Mouse (Mus musculus) cerebellum, postnatal 10 days (tissue): ENCODE results near the gene Grid2.

ENCODE experiments used
- DNase-seq, 2 experiments: peaks; one replicate each; pipeline ENCODE4 v3.0.0; 2021; ENCODE audit warnings: mixed read lengths in 2 of 2

Grid2 gene

DNA sequence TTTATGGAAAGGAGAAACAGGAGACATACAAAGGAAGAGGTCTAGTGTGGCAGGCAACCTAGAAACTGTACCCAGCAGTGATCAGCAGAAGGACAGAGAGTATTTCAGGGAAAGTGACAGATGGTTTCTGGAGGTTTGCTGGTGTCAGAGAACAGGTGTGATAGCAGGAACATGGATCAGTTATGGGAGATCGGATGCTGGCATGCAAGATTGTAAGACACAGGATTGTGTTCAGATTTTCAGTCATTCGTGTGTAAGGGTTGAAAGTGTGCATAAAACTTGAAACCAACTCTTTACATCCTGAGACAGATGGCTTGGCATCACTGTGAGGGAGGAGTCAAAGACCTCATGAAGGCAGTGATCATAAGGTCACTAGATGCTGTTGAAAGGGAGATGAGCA, 817.7 kb downstream of the Grid2 start:
- peak; percentile 48 to 57 for DNase-seq

DNA sequence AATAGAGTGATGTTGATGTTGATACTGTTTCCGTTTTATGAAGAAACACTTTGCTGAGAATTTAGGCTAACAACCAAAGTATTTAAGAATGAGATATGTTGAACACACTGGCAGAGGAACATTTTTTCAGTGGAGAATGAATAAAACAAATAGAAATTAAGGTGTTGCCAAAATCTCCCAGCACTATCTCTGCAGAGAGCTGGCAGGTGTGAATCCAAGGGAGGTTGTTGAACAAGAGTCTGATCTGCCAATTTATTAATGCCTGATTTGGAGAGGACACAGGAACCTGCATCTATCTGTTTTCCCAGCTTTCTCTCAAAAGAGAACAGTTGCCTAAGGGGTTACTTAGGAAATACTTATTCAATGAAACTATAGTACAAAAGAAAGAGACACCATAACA, 822.2 kb downstream of the Grid2 start:
- DNase-seq: peak; percentile 44 to 48

DNA sequence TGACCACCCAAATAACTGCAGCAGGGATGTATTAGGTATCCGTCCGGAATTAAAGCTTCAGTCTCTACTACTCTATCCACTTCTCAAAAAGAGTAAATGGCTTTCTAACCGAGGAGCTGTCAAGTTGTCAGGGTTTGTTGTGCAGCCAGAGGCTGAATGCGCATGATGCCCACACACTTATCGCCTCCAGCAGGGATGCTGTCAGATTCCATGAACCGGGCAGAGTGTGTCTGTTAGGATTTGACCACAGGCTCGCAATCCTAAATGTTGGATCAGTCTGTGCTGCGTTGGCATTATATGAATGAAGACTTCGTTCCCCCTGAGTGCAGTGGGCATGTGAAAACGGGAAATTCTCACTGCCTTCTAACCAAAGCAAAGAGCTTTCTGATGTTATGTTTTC, 843.0 kb downstream of the Grid2 start:
- DNase-seq: peak; percentile 68 to 74

GRCm38 (mm10) chr6:64114594-64114993, 858.9 kb downstream of the Grid2 start:
- DNase-seq: peak in 1 of 2 experiments; percentile 30

DNA sequence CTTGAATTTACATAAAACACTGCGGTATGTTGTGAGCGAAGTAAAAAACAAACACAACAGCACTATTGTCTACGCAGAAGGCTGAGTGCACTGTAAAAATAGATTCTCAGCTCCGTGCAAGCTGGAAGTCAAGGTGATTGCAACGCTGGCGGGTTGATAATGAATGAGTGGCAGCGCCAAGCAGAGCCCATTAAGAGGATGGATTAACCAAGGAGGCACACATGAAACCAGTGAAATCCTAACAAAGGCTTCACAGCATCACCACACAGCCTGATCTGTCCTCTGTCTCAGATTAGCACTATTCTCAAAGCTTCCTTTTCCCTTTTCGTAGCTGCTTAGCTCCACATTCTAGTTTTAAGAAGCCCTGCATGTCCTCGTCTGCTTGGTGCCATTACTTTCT, 880.6 kb downstream of the Grid2 start:
- no peak for DNase-seq

DNA sequence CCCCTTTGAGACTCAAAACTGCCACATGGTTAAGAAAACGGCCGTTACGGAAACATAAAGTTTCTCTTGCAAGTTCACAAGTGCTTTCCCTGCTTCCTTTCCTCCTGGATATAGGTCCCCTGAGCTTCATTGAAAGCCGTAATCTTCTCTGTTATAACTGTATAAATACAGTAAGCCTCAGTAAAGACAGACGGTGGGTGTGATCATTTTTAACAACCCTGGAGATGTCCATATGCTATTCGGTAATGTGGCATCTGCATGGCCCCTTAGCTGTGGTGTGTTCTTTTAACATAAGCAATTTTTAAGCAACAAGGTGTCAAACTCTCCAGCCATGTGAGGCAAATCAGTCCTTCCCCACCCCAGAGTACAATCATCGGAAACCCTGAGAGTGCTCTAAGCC, 892.9 kb downstream of the Grid2 start:
- DNase-seq: no peak

DNA sequence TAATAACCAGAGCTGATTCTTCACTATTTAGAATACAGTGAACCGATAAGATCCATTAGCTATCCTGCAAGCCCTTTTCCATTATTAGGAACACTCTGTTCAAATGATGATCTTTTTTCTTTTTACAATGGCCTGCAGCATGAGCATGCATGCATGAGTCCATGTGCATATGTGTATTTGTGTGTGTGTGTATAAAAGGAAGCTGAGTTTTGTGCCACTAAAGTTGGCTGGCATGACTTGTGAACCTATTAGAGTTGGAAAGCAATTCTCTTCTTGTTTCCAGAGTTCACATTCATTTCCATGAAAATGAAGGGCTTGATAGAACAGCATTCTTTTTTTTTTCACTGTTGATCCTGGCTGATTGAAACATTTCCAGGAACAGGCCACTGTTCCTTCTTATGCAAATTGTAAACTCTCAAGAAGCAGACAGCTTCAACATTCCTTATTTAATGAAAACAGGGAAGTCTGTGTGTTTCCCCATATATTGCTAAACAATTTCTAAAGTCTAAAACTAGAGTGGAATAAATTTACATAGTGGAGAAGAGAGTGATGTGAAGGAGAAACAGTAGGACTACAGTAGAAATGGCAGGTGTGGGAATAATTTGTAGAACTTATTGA, 919.4 kb downstream of the Grid2 start:
- no peak for DNase-seq

GRCm38 (mm10) chr6:64193646-64194045, 938.0 kb downstream of the Grid2 start:
- DNase-seq: no peak

- peak; percentile 16 to 28 for DNase-seq
Measured at GRCm38 (mm10) chr6:64202396-64203122, 946.9 kb downstream of the Grid2 start.

GRCm38 (mm10) chr6:64236351-64236750, 980.7 kb downstream of the Grid2 start:
- peak; percentile 38 to 59 for DNase-seq

DNA sequence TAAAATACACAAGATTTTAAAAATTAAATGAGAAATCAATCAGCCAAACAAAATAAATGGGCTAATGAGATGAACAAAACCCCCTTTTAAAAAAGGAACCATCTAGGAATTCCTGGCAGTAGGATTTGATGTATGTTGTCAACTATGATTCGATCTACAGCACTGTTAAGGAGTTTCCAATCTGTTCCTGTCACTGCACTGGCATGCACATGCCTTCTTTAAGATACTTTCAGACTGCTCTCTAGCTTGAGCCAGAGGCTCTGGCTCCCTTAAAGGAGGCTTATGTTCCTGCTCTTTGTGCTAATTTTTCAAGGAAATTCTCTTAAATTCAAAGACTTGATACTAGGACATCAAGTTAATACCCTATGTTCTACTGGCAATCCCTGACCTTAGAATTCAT, 984.9 kb downstream of the Grid2 start:
- DNase-seq: no peak

- peak; percentile 25 to 56 for DNase-seq
Measured at GRCm38 (mm10) chr6:64245951-64246350, 990.3 kb downstream of the Grid2 start.

- peak; percentile 38 to 48 for DNase-seq
Measured at GRCm38 (mm10) chr6:64251041-64251440, 995.4 kb downstream of the Grid2 start.

- no peak for DNase-seq
Measured at GRCm38 (mm10) chr6:64263517-64263916, 1007.8 kb downstream of the Grid2 start.

- DNase-seq: no peak
Measured at GRCm38 (mm10) chr6:64264224-64264623, 1008.5 kb downstream of the Grid2 start.

DNA sequence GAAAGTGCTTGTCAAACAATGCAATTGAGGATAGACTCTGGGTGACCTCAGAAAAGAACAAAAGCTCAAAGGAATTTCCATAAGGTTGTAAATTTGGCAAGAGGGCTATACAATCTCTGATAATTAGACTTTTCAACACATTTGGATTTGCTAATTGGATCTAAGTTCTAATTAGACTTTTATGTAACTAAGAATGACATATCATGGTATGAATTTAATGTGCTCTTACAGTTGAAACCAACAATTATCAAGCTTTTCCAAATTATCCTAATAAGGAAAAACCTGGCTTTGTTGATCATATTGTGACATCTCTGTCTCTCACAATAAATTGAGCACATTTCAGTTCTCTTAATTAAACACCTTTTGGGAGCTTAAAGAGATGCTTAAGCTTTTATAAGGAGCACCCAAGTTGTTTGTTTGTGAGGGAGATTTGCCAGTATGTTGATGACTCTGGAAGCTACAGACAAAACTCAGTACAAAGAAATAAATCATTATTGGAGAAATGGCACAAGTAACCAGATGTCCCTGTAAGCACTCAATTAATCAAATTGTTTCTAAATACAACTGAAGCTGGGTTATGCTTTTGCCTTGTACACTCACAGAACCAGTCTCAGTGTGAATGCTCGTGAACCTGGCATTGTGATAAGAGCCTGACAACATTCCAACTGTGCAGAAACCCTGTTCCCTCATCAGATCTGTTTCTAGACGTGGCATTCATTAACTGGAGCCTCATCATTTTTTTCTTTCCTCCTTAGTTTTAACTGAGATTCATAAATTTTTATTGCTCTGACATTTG, 1018.8 kb downstream of the Grid2 start:
- DNase-seq: peak; percentile 61 to 64

- no peak for DNase-seq
Measured at GRCm38 (mm10) chr6:64279927-64280326, 1024.3 kb downstream of the Grid2 start.

DNA sequence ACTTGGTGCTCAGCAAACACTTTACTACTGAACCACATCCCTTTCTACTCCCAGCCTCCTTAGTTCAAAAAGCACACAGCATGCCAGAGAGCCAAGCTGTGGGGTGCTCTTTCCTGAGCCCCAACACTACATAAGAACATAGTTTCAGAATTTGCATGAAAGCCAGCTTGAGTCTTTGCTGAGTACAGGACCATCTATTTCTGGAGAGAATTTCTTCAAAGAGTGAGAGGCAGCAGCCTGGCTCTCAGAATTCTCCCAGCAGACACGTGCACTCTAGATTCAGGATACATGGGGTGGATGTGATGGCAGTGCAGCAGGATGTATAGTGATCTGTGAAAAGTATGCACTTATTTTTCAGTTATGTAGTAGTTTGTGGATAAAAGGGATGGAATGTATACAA, 1038.1 kb downstream of the Grid2 start:
- DNase-seq: no peak

- peak; percentile 52 to 71 for DNase-seq
Measured at GRCm38 (mm10) chr6:64297633-64298032, 1042.0 kb downstream of the Grid2 start.

- no peak for DNase-seq
Measured at GRCm38 (mm10) chr6:64304709-64305476, 1049.2 kb downstream of the Grid2 start.

- no peak for DNase-seq
Measured at GRCm38 (mm10) chr6:64308631-64309030, 1053.0 kb downstream of the Grid2 start.

DNA sequence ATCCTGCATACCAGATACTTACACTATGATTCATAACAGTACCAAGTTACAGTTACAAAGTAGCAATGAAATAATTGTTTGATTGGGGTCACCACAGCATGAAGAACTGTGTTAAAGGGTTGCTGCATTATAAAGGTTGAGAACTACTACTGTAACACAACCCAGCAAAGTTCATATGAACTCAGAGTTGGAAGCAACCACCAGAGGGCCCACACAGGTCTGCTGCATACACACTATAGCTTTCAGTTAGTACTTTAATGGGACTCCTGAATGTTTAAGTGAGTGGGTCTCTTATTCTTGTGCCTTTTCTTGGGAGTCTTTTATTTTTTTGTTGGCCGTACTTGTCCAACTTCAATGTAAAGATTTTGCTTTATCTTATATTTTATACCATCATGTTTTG, 1057.5 kb downstream of the Grid2 start:
- no peak for DNase-seq

DNA sequence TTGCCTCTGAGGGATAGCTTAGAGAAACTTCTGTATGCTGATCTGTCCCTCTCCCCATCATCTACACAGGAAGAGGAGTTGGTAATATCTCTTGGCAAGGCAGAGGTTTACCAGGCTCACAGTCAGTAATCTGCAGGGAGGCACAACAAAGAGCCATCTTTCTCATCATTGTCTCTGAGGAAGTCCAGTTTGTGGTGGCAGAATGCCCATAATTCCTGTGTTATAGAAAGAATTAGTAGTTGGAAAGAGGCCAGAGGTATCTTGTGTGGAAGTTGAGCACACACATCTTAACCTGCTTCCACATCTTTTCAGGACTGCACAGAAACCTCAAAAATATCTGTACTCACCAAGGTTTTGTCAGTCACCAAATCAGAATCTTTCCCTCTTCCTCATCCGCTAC, 1071.3 kb downstream of the Grid2 start:
- DNase-seq: peak; percentile 11 to 15
